Mouse (Mus musculus): ENCODE data around the gene Zfp952. TPM values are rescaled to one million over a fixed set of nuclear protein-coding genes. Genes with fewer than 3 reads are reported as not detected.

Gene Zfp952
- total RNA-seq, 2 experiments from 2014 or later = 15.2 to 17.0 TPM

Other genes with a start within 250 kb of the Zfp952 start
- 10 to 100 TPM; 77.4 to 81.3 TPM for gene Zfp871, start 204.8 kb upstream of the Zfp952 start, total RNA-seq (2021)
- gene Zfp811, start 183.2 kb upstream of the Zfp952 start, total RNA-seq (2021) = 1 to 10 TPM; 4.3 to 5.9 TPM
- 10 to 100 TPM; 23.1 to 24.0 TPM for gene Zfp799, start 162.9 kb upstream of the Zfp952 start, total RNA-seq (2021)
- 10 to 100 TPM; 10.8 to 12.7 TPM for gene Zfp870, start 101.5 kb upstream of the Zfp952 start, total RNA-seq (2021)
- 1 to 10 TPM; 5.2 to 5.5 TPM for gene Cyp4f14, start 75.8 kb upstream of the Zfp952 start, total RNA-seq (2021)
- 10 to 100 TPM; 18.9 to 21.6 TPM for gene Cyp4f13, start 45.7 kb upstream of the Zfp952 start, total RNA-seq (2021)
- gene Zfp472, start 27.3 kb upstream of the Zfp952 start, total RNA-seq (2021) = 1 to 10 TPM; 4.2 to 5.0 TPM
- 10 to 100 TPM; 17.0 to 21.5 TPM for gene Zfp763, start 40.3 kb downstream of the Zfp952 start, total RNA-seq (2021)
- not detected for gene 4921501E09Rik, start 74.9 kb downstream of the Zfp952 start, total RNA-seq (2021)
- gene Zfp563, start 96.2 kb downstream of the Zfp952 start, total RNA-seq (2021) = 10 to 100 TPM; 16.5 to 21.2 TPM
- 1 to 10 TPM; 2.6 to 4.4 TPM for gene Morc2b, start 146.6 kb downstream of the Zfp952 start, total RNA-seq (2021)
- gene Olfr55, start 175.3 kb downstream of the Zfp952 start, total RNA-seq (2021) = not detected
- not detected for gene Olfr239, start 198.2 kb downstream of the Zfp952 start, total RNA-seq (2021)
- gene Olfr1564, start 228.6 kb downstream of the Zfp952 start, total RNA-seq (2021) = under 1 TPM; 0.60 to 0.66 TPM

Measured in left cerebral cortex, adult 18-20 months (tissue).